ENCODE assay signal across 8 mouse cellular contexts in the genomic region with DNA sequence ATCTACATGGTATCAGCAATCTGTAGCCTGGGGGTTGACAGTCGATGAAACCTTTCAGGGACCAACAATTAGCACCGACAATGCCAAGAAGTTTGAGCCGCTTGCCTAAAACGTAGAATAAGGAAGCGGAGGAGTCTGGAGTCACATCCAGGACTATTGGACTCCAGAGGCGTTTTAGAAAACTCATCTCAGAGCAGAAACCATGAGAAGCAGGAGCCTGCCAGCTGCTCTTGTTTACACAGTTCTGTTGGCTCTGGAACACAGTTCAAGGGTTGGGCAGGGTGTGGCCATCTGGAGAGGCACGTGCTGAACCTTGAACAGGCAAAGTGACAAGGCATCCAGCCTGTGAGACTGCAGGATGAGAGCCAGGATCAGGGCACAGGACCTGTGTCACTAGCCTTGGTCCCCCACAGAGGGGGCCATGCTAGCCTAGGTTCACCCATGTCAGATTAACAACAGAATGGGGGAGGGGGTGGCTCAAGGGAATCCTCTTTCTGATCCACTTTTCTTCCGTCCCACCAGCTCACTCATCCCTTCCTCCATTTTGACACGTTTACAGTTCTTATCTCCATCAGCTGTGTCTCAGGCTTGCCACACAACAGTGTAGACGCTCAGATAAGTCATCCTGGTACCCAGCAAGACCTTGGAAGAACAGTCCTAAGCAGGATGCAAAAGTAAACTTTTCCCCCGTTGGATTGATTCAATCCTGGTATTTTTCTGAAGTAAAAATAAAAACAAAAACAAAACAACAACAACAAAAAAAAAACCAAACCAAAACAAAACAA. TPM values are rescaled to one million over a fixed set of nuclear protein-coding genes. Genes with fewer than 3 reads are reported as not detected.
DNase-seq lines count a peak whose midpoint lies in the region; ATAC-seq lines count a peak whose summit lies in the region.

No protein-coding gene starts in this region.

- H3K27me3 ChIP-seq in forebrain, embryonic 14.5 days (replicated peaks; ENCODE audit: control insufficient read depth, insufficient read depth, low read length) = no peaks in the 10 kb centered on the region

- no peak overlapping the region for H3K9ac ChIP-seq in forebrain, embryonic 14.5 days (ENCODE audit: low read length)

- 74% methylated on average over 11 of the region's 11 CpGs for WGBS in forebrain, embryonic 14.5 days

- intact Hi-C loops in gastrocnemius, postnatal 14 days (cut with DNase I; ENCODE audit: low total_unique reads) = no loop called here

- no peak overlapping the region for H3K4me3 ChIP-seq in forebrain, embryonic 14.5 days (ENCODE audit: low read depth, low read length)

- no peaks in the 10 kb centered on the region for H3K9me3 ChIP-seq in forebrain, embryonic 14.5 days (replicated peaks; ENCODE audit: control insufficient read depth, low read length)

- H3K4me1 ChIP-seq in forebrain, embryonic 14.5 days (ENCODE audit: control insufficient read depth, insufficient read depth, low read length) = peaks cover 13% of the 10 kb centered on the region; the same call in 1 of the 2 replicates

- no peak overlapping the region for H3K4me2 ChIP-seq in forebrain, embryonic 14.5 days (ENCODE audit: low read length)

- ATAC-seq in forebrain, embryonic 14.5 days = no peak

- H3K36me3 ChIP-seq in forebrain, embryonic 14.5 days (ENCODE audit: control insufficient read depth, insufficient read depth, low read length) = no peaks in the 10 kb centered on the region

- H3K27ac ChIP-seq in forebrain, embryonic 14.5 days (ENCODE audit: low read depth, low read length) = no peak overlapping the region

- DNase-seq in cerebellum, postnatal 10 days = peak; percentile 35 to 40
- no peak for DNase-seq in cerebellum, adult 9-10 months
- DNase-seq in gastrocnemius, postnatal 14 days = peak; percentile 74
- peak; percentile 80 for DNase-seq in kidney, adult 18-20 months
- peak; percentile 91 to 94 for DNase-seq in lung, adult 18-20 months
- DNase-seq in retina, embryonic 14.5 days (ENCODE audit: low spot score) = no peak
- DNase-seq in forebrain, embryonic 14.5 days (ENCODE audit: low spot score) = no peak
- DNase-seq in thymus, postnatal 10 days (ENCODE audit: low spot score in 2 of 2) = no peak

RNA-seq across cellular contexts. Expression of a gene that starts 23.1 kb away (rescaled TPM):
- 10 to 100 TPM; 64.3 to 72.6 TPM for total RNA-seq in gastrocnemius, postnatal 14 days (2021)
- 9.6 and 10.9 TPM in 2 replicates for polyA plus RNA-seq in forebrain, embryonic 14.5 days (2014; fragmentation: Nextera tagmentation; extraction: Ambion mirVana)

Comparison
In these comparisons a context has a peak if more than half of its experiments do, and no peak if none do; other contexts are left out.
1. DNase-seq: peak in cerebellum, postnatal 10 days (2 of 2), gastrocnemius, postnatal 14 days (single experiment), kidney, adult 18-20 months (single experiment) and lung, adult 18-20 months (2 of 2); none in cerebellum, adult 9-10 months (single experiment), retina, embryonic 14.5 days (single experiment), forebrain, embryonic 14.5 days (single experiment) and thymus, postnatal 10 days (0 of 2).